7 mouse cellular contexts compared by ENCODE assay signal in the genomic region with DNA sequence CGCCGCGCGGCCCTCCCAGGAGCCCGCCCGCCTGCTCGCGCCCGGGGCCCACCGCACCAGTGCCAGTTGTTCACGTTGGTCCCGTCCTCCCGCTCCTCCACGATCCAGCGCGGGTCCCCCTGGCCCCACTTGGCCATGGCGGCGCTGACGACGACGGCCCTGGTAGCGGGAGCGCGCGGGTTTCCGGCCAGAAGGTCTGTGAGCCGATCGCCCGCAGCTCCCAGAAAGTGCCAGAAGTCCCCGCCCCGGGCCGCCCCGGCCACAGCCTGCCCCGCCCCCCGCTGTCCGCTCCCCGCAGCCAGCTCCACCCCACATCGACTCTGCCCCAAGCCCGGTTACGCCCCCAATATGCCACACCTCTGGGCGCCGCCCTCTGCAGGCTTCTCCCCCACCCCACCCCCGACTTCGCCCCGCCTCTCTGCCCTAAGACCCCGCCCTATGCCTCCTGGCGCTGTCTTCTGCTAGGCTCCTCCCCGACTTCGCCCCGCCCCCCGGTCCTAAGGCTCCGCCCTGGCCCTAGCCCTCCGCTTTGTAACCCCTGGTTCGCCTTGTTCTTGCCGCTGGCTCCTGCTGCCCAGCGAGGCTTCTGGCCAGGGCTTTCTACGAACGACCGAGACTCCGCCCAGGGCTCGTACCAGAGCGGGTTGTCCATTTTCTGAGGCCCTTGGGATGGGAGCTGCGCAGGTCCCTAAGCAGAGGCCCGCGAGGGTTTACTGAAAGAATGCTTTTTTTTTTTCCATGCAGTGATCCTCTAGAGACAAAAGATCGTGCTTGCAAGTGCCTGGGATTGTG. TPM values are rescaled to one million over a fixed set of nuclear protein-coding genes. Genes with fewer than 3 reads are reported as not detected.
DNase-seq lines count a peak whose midpoint lies in the region; ATAC-seq and TF ChIP-seq lines count a peak whose summit lies in the region.

A gene (minus strand): TSS at position 313 of the 792 bp plus-strand sequence.

- TF ChIP-seq POLR2A in kidney, adult 2 months (IDR thresholded peaks at IDR 0.05; ENCODE audit: low read depth, low read length): no peak
- TF ChIP-seq POLR2A in spleen, adult 2 months (IDR thresholded peaks at IDR 0.05; ENCODE audit: low read depth, low read length): peak; percentile 62

- 1% methylated on average over 52 of the region's 66 CpGs for WGBS in embryonic facial prominence, embryonic 11.5 days
- WGBS in kidney, adult 2 months: 2% methylated on average over 62 of the region's 66 CpGs
- WGBS in limb, embryonic 12.5 days: under 1% methylated on average over 65 of the region's 66 CpGs
- under 1% methylated on average over 61 of the region's 66 CpGs for WGBS in midbrain, embryonic 15.5 days
- under 1% methylated on average over 48 of the region's 66 CpGs for WGBS in spleen, adult 2 months

- no peak for TF ChIP-seq CTCF in kidney, adult 2 months (conservative IDR thresholded peaks at IDR 0.05; ENCODE audit: insufficient read depth, insufficient read length, low read depth, low read length)
- no peak for TF ChIP-seq CTCF in spleen, adult 2 months (IDR thresholded peaks at IDR 0.05; ENCODE audit: extremely low read depth, insufficient read depth, insufficient read length, insufficient replicate concordance)

- H3K27ac ChIP-seq in embryonic facial prominence, embryonic 11.5 days (replicated peaks; ENCODE audit: low read depth, low read length): peak within 1 kb of the TSS; percentile 92
- H3K27ac ChIP-seq in kidney, adult 2 months (ENCODE audit: insufficient read depth, low read depth, low read length): peak within 1 kb of the TSS; percentile 55
- peak within 1 kb of the TSS; percentile 96 for H3K27ac ChIP-seq in limb, embryonic 12.5 days
- peak within 1 kb of the TSS; percentile 94 for H3K27ac ChIP-seq in midbrain, embryonic 15.5 days
- peak within 1 kb of the TSS; percentile 80 for H3K27ac ChIP-seq in spleen, adult 2 months (ENCODE audit: insufficient read depth, low read length)

- peaks cover 6% of the 10 kb centered on the region for H3K36me3 ChIP-seq in embryonic facial prominence, embryonic 11.5 days (replicated peaks; ENCODE audit: control insufficient read depth, insufficient read depth, low read depth, low read length)
- no peaks in the 10 kb centered on the region for H3K36me3 ChIP-seq in kidney, adult 2 months (ENCODE audit: control insufficient read depth, insufficient read depth, low read length)
- peaks cover 32% of the 10 kb centered on the region for H3K36me3 ChIP-seq in limb, embryonic 12.5 days
- peaks cover 10% of the 10 kb centered on the region for H3K36me3 ChIP-seq in midbrain, embryonic 15.5 days (replicated peaks)
- peaks cover 7% of the 10 kb centered on the region for H3K36me3 ChIP-seq in spleen, adult 2 months (ENCODE audit: control insufficient read depth, insufficient read depth, low read length)

- DNase-seq in adrenal gland, postnatal 14 days: peak; percentile 100
- peak; percentile 98 for DNase-seq in embryonic facial prominence, embryonic 11.5 days (ENCODE audit: low spot score)
- peak; percentile 98 to 99 for DNase-seq in heart, adult 18-20 months
- peak; percentile 98 for DNase-seq in kidney, adult 2 months
- DNase-seq in spleen, adult 2 months (ENCODE audit: low read depth in 1 of 2, low spot score in 2 of 2): peak; percentile 89 to 96

- no peaks in the 10 kb centered on the region for H3K9me3 ChIP-seq in embryonic facial prominence, embryonic 11.5 days (replicated peaks; ENCODE audit: control insufficient read depth, low read length)
- no peaks in the 10 kb centered on the region for H3K9me3 ChIP-seq in limb, embryonic 12.5 days
- no peaks in the 10 kb centered on the region for H3K9me3 ChIP-seq in midbrain, embryonic 15.5 days

- peak within 1 kb of the TSS; percentile 85 for H3K9ac ChIP-seq in embryonic facial prominence, embryonic 11.5 days (replicated peaks; ENCODE audit: low read length)
- peak within 1 kb of the TSS; percentile 91 for H3K9ac ChIP-seq in limb, embryonic 12.5 days (replicated peaks)
- peak within 1 kb of the TSS; percentile 80 for H3K9ac ChIP-seq in midbrain, embryonic 15.5 days

- peak within 1 kb of the TSS; percentile 79 for H3K4me2 ChIP-seq in embryonic facial prominence, embryonic 11.5 days (ENCODE audit: low read depth, low read length)
- peak within 1 kb of the TSS; percentile 67 for H3K4me2 ChIP-seq in limb, embryonic 12.5 days
- H3K4me2 ChIP-seq in midbrain, embryonic 15.5 days: peak within 1 kb of the TSS; percentile 69

- ATAC-seq in embryonic facial prominence, embryonic 11.5 days (replicated peaks; ENCODE audit: insufficient number of reproducible peaks, low FRiP score, low TSS enrichment, low read depth): peak; percentile 90
- ATAC-seq in limb, embryonic 12.5 days (ENCODE audit: insufficient number of reproducible peaks, insufficient read depth, low FRiP score, low TSS enrichment, low read depth): peak; percentile 93
- ATAC-seq in midbrain, embryonic 15.5 days (replicated peaks): peak; percentile 95

- H3K4me1 ChIP-seq in embryonic facial prominence, embryonic 11.5 days (ENCODE audit: control insufficient read depth, insufficient read depth, low read length): no peaks in the 10 kb centered on the region; the same call in 1 of the 2 replicates
- peaks cover 8% of the 10 kb centered on the region for H3K4me1 ChIP-seq in kidney, adult 2 months (ENCODE audit: control insufficient read depth, insufficient read depth, low read length)
- peaks cover 26% of the 10 kb centered on the region for H3K4me1 ChIP-seq in limb, embryonic 12.5 days (replicated peaks)
- peaks cover 27% of the 10 kb centered on the region for H3K4me1 ChIP-seq in midbrain, embryonic 15.5 days
- H3K4me1 ChIP-seq in spleen, adult 2 months (ENCODE audit: control insufficient read depth, insufficient read depth, insufficient read length): peaks cover 4% of the 10 kb centered on the region; the same call in 1 of the 2 replicates

- H3K27me3 ChIP-seq in embryonic facial prominence, embryonic 11.5 days (ENCODE audit: control insufficient read depth, insufficient read depth, low read length): no peaks in the 10 kb centered on the region
- no peaks in the 10 kb centered on the region for H3K27me3 ChIP-seq in kidney, adult 2 months (replicated peaks; ENCODE audit: control insufficient read depth, insufficient read depth, low read length)
- H3K27me3 ChIP-seq in limb, embryonic 12.5 days: no peaks in the 10 kb centered on the region
- no peaks in the 10 kb centered on the region for H3K27me3 ChIP-seq in midbrain, embryonic 15.5 days (replicated peaks)
- H3K27me3 ChIP-seq in spleen, adult 2 months (ENCODE audit: control insufficient read depth, insufficient read depth, low read length): 0 out of 2 replicates have a peak, but pooled peaks cover 1% of the 10 kb centered on the region

- H3K4me3 ChIP-seq in embryonic facial prominence, embryonic 11.5 days (ENCODE audit: low read depth, low read length): peak within 1 kb of the TSS; percentile 75
- H3K4me3 ChIP-seq in kidney, adult 2 months (ENCODE audit: insufficient read depth, low read depth, low read length): peak within 1 kb of the TSS; percentile 88
- H3K4me3 ChIP-seq in limb, embryonic 12.5 days (replicated peaks): peak within 1 kb of the TSS; percentile 80
- H3K4me3 ChIP-seq in midbrain, embryonic 15.5 days: peak within 1 kb of the TSS; percentile 69
- H3K4me3 ChIP-seq in spleen, adult 2 months (ENCODE audit: extremely low read depth, insufficient read depth, insufficient read length): peak within 1 kb of the TSS; percentile 72

RNA-seq across cellular contexts. Expression of the gene that starts here (rescaled TPM):
- total RNA-seq in adrenal gland, postnatal 14 days (2021): 45.2 and 59.8 TPM in 2 replicates
- polyA plus RNA-seq in embryonic facial prominence, embryonic 11.5 days (2014; fragmentation: Nextera tagmentation; extraction: Ambion mirVana): 161 and 178 TPM in 2 replicates
- total RNA-seq in heart, adult 18-20 months (2021): 10 to 100 TPM; 68.5 to 76.0 TPM
- polyA plus RNA-seq in kidney, adult 2 months (2012; rRNA removed): 6.2 and 10.5 TPM in 2 replicates
- polyA plus RNA-seq in limb, embryonic 12.5 days (2016; fragmentation: Nextera tagmentation; extraction: Ambion mirVana): 119 and 123 TPM in 2 replicates
- polyA plus RNA-seq in midbrain, embryonic 15.5 days (2015; fragmentation: Nextera tagmentation; extraction: Ambion mirVana): 106 and 113 TPM in 2 replicates
- polyA plus RNA-seq in spleen, adult 2 months (2012; rRNA removed): 6.1 and 7.5 TPM in 2 replicates

Comparison
In these comparisons a context has a peak if more than half of its experiments do, and no peak if none do; other contexts are left out.
1. Peak in every context shown above with its lines: DNase-seq, ATAC-seq, H3K4me3 ChIP-seq and H3K27ac ChIP-seq.